Mouse (Mus musculus) G1E (cell line): ENCODE results near the gene Asic1.

Source experiments
- CTCF ChIP-seq: IDR thresholded peaks from 2 replicates; pipeline ENCODE4 v1.5.1; 2012; ENCODE audit warnings: low read depth, low read length, inconsistent platforms, mixed read lengths
- GATA1 ChIP-seq: IDR thresholded peaks from 2 replicates; pipeline ENCODE4 v1.6.1; 2012; ENCODE audit warnings: borderline replicate concordance, low read length, inconsistent platforms, mixed read lengths
- POLR2AphosphoS5 ChIP-seq: IDR thresholded peaks from 2 replicates; pipeline ENCODE4 v1.6.1; 2012; ENCODE audit warnings: low read depth, low read length, inconsistent platforms; ENCODE audit not compliant: insufficient replicate concordance
- TAL1 ChIP-seq: conservative IDR thresholded peaks from 2 replicates; pipeline ENCODE4 v1.6.1; 2012; ENCODE audit warnings: low read depth, low read length, inconsistent platforms, mixed read lengths

DNA sequence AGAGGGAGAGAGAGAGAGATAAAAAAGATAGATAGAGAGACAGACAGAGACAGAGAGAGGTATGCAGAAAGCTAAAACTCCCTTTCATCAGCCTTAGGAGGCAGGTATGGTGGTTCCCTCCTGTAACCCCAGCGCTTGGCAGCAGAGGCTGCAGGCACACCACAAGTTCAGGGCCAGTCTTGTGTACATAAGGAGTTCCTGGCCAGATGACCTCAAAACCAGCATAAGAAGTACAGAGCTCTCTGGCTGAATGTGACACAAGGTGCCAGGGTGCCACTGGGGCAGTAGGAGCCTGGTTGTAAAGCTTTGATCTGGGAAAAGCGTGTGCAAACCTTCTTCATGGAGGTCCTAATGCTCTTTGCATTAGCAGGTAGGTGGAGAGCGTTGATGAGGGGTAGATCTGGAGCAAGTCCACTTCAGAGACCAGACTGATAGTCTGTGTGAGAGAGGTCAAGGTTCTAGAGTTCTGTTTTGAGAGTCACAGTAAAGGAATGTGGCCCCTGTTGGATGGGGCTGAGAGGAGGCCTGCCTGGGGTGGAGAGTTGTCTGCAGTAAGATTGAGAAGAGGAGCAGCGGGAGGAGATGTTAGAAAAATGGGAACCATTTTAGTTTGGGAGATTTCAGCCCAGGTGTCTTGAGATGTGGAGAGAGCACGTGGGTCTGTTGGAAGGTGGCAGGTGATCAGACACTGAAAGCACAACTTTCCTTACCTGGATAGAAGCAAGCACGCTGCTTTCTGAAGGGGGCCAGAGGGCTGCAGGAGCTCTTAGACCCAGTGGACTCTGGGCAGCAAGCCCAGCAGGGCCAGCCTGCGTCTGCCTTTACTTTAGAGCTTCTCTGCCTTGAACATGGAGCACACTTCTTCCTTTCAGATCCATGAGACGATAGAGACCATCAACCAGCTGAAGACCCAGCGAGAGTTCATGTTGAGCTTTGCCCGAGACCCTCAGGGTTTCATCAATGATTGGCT, 40.3 kb downstream of the Asic1 start:
- TF ChIP-seq CTCF = no peak
- no peak for TF ChIP-seq GATA1
- TF ChIP-seq TAL1 = no peak
- TF ChIP-seq POLR2AphosphoS5 = no peak
